Mouse (Mus musculus): Measurements from ENCODE around the gene Gipc2. TPM values are rescaled to one million over a fixed set of nuclear protein-coding genes. Genes with fewer than 3 reads are reported as not detected.

The Gipc2 gene
- polyA plus RNA-seq, 1 experiment from 2014 or later, result 2.6 TPM

DNA sequence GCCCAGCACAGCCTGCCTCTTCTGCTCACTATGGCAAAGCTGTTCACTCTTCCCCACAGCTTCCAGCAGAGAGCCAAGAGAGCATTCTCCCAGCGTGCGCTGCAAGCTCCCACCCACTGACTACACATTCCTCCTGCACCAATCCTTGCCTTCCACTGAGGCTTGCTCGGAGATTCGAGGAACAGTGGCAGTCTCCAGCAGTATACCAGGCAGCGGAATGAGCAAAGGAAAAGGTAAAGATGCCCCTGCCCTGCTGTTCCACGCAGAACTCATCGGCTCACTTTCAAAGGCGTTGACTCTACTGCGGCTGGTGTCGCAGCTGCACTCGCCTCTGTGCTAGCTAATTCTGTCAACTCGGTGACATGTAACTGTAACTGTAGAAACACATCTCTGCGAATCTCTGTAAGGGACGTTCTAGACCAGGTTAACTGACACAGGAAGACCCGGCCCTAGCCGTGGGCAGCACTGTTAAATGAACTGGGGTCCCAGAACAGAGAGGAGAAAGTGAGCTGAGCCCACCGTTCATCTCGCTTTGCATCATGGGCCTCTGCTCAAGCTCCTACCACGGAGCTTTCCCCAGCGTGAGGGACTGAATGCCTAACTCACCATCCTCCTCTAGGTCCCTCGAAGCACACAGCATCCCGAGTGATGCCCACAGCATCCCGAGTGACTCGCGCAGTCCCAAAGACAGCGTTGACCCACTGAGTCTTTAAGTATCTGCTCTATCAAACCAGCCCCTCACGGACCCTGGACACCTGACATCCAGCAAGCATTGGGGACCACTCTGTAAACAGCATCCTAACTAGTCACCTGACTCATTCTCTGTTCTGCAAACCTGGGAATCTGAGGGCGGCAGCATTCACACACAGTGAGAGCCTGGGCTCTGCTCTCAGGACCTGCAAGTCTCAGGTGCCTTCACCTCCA is 59.5 kb downstream of the Gipc2 start:
- WGBS, result 2% methylated on average over 28 of the region's 28 CpGs
- peaks cover 35% of the 10 kb centered on the region for H3K27me3 ChIP-seq (ENCODE audit: insufficient read depth, poor library complexity, severe bottlenecking)
- peak; percentile 39 for DNase-seq (ENCODE audit: low spot score)
- peaks cover 41% of the 10 kb centered on the region for H3K4me1 ChIP-seq (replicated peaks)
- no peak overlapping the region for H3K27ac ChIP-seq
- H3K4me3 ChIP-seq, result peak overlapping the region; percentile 53
- H3K36me3 ChIP-seq, result no peaks in the 10 kb centered on the region
- 0 out of 2 replicates have a peak, but pooled peaks cover 6% of the 10 kb centered on the region for H3K9me3 ChIP-seq

DNA sequence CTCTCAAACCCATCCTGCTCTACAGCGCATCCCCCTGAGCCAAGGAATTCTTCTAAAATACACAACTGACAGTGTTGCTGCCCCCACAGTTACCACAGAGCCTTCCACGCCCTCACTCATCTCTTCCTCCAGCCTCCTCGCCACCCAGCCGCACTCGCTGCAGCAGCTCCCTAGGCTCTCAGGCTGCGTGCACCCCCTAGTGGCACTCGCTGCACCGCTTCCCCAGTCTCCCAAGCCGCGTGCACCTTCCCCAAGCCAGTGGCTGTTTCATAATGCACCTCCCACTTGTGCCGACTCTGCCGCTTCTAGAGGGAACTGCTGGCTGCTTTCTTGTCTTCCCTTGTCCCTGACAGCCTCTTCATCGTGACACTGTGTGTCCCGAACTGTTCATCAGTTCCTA is 60.7 kb downstream of the Gipc2 start:
- Histone ChIP-seq H3K27ac (no peak overlapping the region), H3K27me3 (ENCODE audit: insufficient read depth, poor library complexity, severe bottlenecking) (peaks cover 35% of the 10 kb centered on the region), H3K36me3 (no peaks in the 10 kb centered on the region), H3K9me3 (0 out of 2 replicates have a peak, but pooled peaks cover 9% of the 10 kb centered on the region), H3K4me3 (peak overlapping the region; percentile 53), H3K4me1 (replicated peaks) (peaks cover 34% of the 10 kb centered on the region)
- WGBS, result 4% methylated on average over 14 of the region's 14 CpGs
- DNase-seq (ENCODE audit: low spot score), result peak; percentile 81

DNA sequence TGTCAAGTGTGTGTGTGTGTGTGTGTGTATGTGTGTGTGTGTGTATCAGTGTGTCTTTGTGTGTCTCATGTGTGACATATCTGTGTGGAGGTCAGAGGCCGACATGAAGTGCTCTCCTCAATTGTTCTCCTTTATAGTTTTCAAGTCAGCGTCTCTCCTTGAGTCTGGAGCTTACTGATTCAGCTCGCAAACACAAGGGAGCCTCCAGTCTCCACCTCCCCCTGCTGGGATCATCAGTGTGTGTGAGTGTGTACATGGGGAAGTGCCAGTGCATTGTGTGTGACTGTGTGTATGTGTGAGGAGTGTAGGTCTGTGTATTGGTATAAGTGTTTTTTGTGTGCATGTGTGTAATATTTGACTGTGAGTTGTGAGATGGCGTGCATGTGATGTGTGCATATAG is 62.6 kb downstream of the Gipc2 start:
- H3K9me3 ChIP-seq, result 0 out of 2 replicates have a peak, but pooled peaks cover 9% of the 10 kb centered on the region
- peaks cover 35% of the 10 kb centered on the region for H3K27me3 ChIP-seq (ENCODE audit: insufficient read depth, poor library complexity, severe bottlenecking)
- no peak for DNase-seq (ENCODE audit: low spot score)
- H3K4me3 ChIP-seq, result no peak overlapping the region
- 87% methylated on average over 4 of the region's 4 CpGs for WGBS
- H3K36me3 ChIP-seq, result no peaks in the 10 kb centered on the region
- H3K4me1 ChIP-seq (replicated peaks), result peaks cover 35% of the 10 kb centered on the region
- no peak overlapping the region for H3K27ac ChIP-seq

DNA sequence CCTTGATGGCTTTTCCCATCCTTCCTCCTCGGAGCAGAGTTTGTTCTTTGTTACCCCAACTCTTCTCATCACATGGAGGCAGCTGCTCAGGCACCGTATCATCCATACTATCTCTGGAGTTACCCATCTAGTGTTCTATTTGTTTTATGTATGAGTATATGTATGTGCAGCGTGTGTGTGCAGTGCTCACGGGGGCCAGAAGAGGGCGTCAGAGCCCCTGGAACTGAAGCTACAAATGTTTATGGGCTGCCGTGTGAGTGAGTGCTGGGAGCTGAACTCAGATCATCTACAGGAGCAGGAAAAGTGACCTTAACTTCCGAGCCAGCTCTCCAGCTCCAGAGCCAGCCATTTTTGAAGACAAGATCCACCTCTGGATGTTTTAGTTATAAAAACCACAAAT is 64.6 kb downstream of the Gipc2 start:
- peaks cover 27% of the 10 kb centered on the region for H3K4me1 ChIP-seq (replicated peaks)
- no peak for DNase-seq (ENCODE audit: low spot score)
- H3K27ac ChIP-seq, result no peak overlapping the region
- 88% methylated on average over 7 of the region's 7 CpGs for WGBS
- H3K9me3 ChIP-seq, result 0 out of 2 replicates have a peak, but pooled peaks cover 9% of the 10 kb centered on the region
- H3K4me3 ChIP-seq, result no peak overlapping the region
- no peaks in the 10 kb centered on the region for H3K36me3 ChIP-seq
- H3K27me3 ChIP-seq (ENCODE audit: insufficient read depth, poor library complexity, severe bottlenecking), result peaks cover 20% of the 10 kb centered on the region

DNA sequence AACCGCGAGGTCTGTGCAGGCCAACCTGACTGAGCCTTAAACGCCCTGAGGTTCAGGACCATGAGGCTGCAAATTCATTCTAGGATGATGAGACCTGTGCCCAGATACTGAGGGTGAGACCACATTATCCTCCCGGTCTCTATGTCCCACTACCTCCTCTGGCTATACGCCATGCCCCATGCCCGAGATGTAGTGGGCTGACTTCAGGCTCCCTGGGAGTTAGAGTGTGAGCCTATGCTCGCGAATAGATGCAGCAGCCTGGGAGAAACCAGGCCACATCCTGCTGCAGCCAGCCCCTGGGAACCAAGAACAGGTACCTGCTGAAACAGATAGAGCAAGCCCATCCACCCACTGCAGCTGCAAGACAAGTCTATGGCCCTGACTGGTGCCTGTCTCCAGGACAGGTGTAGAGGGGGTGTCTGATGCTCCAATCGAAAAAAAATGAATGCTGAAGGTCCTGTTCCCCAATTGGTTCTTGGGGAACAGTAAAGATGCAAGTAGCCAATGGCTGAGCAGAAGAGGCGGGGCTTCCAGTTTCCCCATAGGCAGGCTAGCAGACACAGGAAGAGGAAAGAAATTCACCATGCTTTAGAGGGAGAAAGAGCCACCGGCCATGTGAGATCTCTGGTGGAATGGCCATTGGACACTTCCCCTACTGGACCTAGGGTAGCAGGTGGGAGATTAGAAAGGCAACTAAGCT is 65.8 kb downstream of the Gipc2 start:
- Histone ChIP-seq H3K4me3 (peak overlapping the region; percentile 32), H3K9me3 (0 out of 2 replicates have a peak, but pooled peaks cover 9% of the 10 kb centered on the region), H3K27ac (0 out of 2 replicates have a peak overlapping the region, but pooled peaks have one; percentile 35), H3K27me3 (ENCODE audit: insufficient read depth, poor library complexity, severe bottlenecking) (peaks cover 8% of the 10 kb centered on the region; the same call in 1 of the 2 replicates), H3K36me3 (no peaks in the 10 kb centered on the region), H3K4me1 (replicated peaks) (peaks cover 15% of the 10 kb centered on the region; the same call in 1 of the 2 replicates)
- peak; percentile 27 for DNase-seq (ENCODE audit: low spot score)
- 36% methylated on average over 11 of the region's 11 CpGs for WGBS

DNA sequence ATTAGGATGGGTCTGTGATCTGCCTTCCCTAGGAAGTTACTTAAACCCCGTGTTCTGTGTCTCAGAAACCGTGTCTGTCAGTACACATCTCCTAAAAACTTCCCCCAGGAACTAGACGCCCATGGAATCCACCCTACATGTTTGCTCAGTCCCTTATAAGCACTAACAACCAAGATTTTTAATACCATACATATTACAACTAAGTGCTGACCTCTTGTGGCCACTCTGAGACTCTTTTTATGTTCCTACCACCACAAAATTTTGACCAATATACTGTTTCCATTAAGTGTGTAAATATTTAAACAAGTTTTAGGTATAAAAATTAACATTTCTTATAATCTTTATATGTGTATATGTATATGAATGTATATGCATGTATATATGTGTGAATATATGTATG is 71.0 kb downstream of the Gipc2 start:
- Histone ChIP-seq H3K27ac (no peak overlapping the region), H3K9me3 (no peaks in the 10 kb centered on the region), H3K4me3 (no peak overlapping the region), H3K36me3 (no peaks in the 10 kb centered on the region), H3K4me1 (replicated peaks) (peaks cover 10% of the 10 kb centered on the region), H3K27me3 (ENCODE audit: insufficient read depth, poor library complexity, severe bottlenecking) (0 out of 2 replicates have a peak, but pooled peaks cover 5% of the 10 kb centered on the region)
- 14% methylated on average over 3 of the region's 3 CpGs for WGBS
- DNase-seq (ENCODE audit: low spot score), result no peak

DNA sequence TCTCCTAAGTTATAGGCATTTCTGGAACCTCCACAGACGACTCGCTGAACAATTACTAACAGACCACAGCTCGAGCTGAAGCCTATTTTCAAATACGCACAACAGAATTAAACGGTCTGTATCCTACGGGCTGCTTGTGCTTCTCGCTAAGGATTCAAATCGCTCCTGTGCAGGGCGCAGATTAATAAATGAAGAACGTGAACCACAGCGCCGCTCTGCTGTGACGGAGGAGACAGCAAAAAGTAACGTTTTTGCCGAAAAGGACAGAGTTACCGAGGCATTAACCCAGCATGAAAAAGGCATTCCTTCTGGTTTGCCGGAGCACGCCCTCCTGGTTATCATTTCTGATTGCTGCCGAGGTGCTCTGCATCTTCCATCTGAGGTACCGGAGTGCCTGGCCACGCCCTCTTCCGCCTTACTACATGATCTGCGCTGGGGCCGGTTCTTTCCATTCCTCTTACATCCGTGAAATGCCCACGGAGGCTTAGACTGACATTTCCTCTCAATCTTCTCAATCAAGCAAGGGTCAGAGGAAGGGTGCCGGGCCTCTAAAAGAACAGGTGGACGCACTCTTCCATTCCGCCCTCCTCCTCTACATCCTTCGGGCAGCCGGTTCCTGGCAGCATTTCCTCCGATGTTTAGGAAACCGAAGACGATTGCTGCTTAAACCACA is 73.5 kb downstream of the Gipc2 start:
- no peak for DNase-seq (ENCODE audit: low spot score)
- peaks cover 5% of the 10 kb centered on the region; the same call in 1 of the 2 replicates for H3K4me1 ChIP-seq (replicated peaks)
- H3K27ac ChIP-seq, result no peak overlapping the region
- no peaks in the 10 kb centered on the region for H3K9me3 ChIP-seq
- WGBS, result 51% methylated on average over 34 of the region's 34 CpGs
- 0 out of 2 replicates have a peak, but pooled peaks cover 5% of the 10 kb centered on the region for H3K27me3 ChIP-seq (ENCODE audit: insufficient read depth, poor library complexity, severe bottlenecking)
- peak overlapping the region; percentile 44 for H3K4me3 ChIP-seq
- no peaks in the 10 kb centered on the region for H3K36me3 ChIP-seq

DNA sequence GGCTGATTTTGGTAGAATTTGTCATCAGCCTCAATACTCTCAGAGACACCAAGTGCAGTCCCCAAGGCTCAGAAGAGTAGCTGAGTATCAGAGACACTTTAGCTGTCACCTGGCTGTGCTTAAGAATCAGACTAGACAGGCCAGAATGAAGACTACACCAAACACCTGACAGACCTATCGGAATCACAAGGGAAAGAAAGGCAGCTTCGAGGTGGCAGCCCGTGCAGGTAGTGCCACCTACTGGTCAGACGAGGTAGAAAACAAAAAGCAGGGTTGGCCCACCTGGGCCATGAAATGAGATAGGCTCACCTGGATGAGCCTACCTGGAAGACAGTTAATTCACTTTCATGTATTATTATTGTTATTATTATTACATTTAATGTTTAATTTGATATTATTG is 76.9 kb downstream of the Gipc2 start:
- H3K36me3 ChIP-seq, result no peaks in the 10 kb centered on the region

DNA sequence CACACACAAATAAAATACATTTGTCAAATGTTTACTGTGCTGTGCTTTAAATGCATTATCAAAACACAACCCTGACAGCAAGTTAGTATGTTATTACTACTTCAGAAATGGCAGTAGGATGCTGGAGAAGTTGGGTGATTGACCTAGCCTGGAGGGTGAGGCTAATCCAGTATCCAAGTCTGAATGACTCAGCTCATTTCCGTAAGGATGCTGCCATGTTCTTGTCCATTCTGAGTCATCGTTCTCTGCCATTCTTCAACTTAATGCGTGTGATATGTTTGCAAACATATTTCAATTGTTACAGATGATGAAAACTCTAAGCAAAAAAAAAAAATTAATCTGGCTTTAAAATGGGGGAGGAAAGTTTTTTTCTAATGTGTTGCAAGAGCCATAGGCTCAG is 84.6 kb downstream of the Gipc2 start:
- Histone ChIP-seq H3K4me1 (replicated peaks) (no peaks in the 10 kb centered on the region), H3K9me3 (no peaks in the 10 kb centered on the region), H3K27me3 (ENCODE audit: insufficient read depth, poor library complexity, severe bottlenecking) (no peaks in the 10 kb centered on the region), H3K4me3 (no peak overlapping the region), H3K27ac (no peak overlapping the region), H3K36me3 (no peaks in the 10 kb centered on the region)
- no peak for DNase-seq (ENCODE audit: low spot score)
- WGBS, result 95% methylated on average over 3 of the region's 3 CpGs

More for the DNA sequence above, 76.9 kb downstream of the Gipc2 start:
- 6% methylated on average over 4 of the region's 4 CpGs for WGBS
- Histone ChIP-seq H3K4me3 (no peak overlapping the region), H3K27ac (no peak overlapping the region), H3K4me1 (replicated peaks) (no peaks in the 10 kb centered on the region; the same call in 1 of the 2 replicates), H3K9me3 (no peaks in the 10 kb centered on the region), H3K27me3 (ENCODE audit: insufficient read depth, poor library complexity, severe bottlenecking) (0 out of 2 replicates have a peak, but pooled peaks cover 5% of the 10 kb centered on the region)
- DNase-seq (ENCODE audit: low spot score), result peak; percentile 45

DNA sequence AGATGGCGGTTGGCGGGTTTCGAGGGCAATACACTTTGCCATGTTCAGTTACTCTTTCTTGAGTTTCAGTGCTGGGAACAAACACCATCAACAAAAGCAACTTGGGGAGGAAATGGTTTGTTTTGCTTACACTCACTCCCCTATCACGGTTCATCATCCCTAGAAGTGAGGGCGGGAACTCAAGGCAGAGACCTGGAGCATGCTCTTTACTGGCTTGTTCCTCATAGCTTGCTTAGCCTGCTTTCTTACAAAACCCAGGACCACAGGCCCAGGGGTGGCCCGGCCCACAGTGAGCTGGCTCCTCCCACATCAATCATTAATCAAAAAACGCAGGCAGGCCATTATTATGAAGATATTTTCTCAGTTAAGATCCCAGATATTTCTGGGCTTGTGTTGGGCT is 89.9 kb downstream of the Gipc2 start:
- Histone ChIP-seq H3K27me3 (ENCODE audit: insufficient read depth, poor library complexity, severe bottlenecking) (no peaks in the 10 kb centered on the region), H3K27ac (no peak overlapping the region), H3K9me3 (no peaks in the 10 kb centered on the region), H3K4me1 (replicated peaks) (no peaks in the 10 kb centered on the region), H3K4me3 (no peak overlapping the region), H3K36me3 (no peaks in the 10 kb centered on the region)
- no peak for DNase-seq (ENCODE audit: low spot score)
- 83% methylated on average over 7 of the region's 7 CpGs for WGBS

DNA sequence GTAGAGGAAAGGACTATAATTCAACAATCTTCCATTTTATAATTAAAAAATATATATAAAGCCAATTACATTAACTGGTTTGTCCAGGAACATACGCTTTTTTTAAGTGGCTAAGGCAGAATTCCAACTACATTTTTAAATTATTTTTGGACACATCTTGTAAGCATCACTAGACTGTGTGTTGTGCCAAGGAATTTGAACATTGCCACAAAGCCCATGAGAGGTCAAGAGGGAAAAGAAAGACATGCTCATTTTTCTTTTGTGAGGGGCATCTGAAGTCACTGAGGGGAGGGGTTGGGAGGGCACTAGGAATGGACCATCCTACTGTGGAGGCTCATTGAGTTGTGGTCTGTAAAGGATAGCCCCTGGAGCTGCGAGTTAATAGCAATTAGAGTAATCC is 97.0 kb downstream of the Gipc2 start:
- no peak overlapping the region for H3K4me3 ChIP-seq
- H3K27ac ChIP-seq, result no peak overlapping the region
- H3K4me1 ChIP-seq (replicated peaks), result peaks cover 6% of the 10 kb centered on the region; the same call in 1 of the 2 replicates
- no peaks in the 10 kb centered on the region for H3K27me3 ChIP-seq (ENCODE audit: insufficient read depth, poor library complexity, severe bottlenecking)
- no peaks in the 10 kb centered on the region for H3K9me3 ChIP-seq
- no peak for DNase-seq (ENCODE audit: low spot score)
- no peaks in the 10 kb centered on the region for H3K36me3 ChIP-seq
- WGBS, result 80% methylated on average over 2 of the region's 2 CpGs

DNA sequence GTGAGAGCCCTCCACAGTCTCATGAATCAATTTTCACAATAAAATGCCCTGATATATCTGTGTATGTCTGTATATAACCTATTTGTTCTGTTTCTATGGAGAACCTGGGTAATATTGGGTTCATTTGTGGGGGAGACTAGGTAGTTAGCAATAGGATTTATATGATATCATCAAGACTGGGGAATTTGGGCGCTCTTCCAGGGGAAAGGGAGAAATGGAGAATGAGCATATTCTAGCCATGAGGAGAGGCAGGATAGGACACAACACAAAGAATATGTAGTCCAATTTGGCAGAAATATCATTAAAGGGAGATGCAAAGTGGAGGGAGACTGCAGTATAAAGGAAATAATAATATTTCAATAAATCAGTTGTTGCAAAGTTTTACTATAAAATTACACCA is 97.7 kb downstream of the Gipc2 start:
- H3K9me3 ChIP-seq, result no peaks in the 10 kb centered on the region
- H3K27me3 ChIP-seq (ENCODE audit: insufficient read depth, poor library complexity, severe bottlenecking), result no peaks in the 10 kb centered on the region
- no peaks in the 10 kb centered on the region for H3K36me3 ChIP-seq
- peaks cover 6% of the 10 kb centered on the region; the same call in 1 of the 2 replicates for H3K4me1 ChIP-seq (replicated peaks)
- H3K4me3 ChIP-seq, result no peak overlapping the region
- WGBS, result 100% methylated on average over 1 of the region's 1 CpGs
- DNase-seq (ENCODE audit: low spot score), result no peak
- no peak overlapping the region for H3K27ac ChIP-seq

Data from hindbrain, embryonic 10.5 days (tissue).